Mouse (Mus musculus): Measurements from ENCODE around the gene A2ml1.

DNA sequence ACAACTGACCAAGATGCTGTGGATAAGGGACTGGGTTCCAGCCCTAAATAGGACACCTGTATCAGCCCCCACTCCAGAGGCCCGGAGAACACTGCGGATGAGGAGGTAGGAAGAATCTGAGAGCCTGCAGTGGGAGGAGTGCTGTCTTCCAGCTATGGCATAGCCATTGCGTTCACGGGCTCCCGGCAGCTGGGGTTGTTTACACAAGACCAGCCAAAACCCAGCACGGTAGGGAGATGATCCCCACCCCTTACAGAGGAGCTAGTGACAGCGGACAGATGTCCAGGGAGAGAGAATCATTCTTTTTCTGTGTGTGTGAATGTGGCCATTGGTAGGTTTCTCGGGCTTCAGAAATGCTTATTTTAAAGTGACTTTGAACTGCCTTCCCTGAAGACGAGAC, 24.9 kb upstream of the A2ml1 start:
- no peak for TF ChIP-seq CTCF (IDR thresholded peaks at IDR 0.05; ENCODE audit: extremely low read depth, insufficient read depth, insufficient read length, insufficient replicate concordance)
- TF ChIP-seq POLR2A (IDR thresholded peaks at IDR 0.05; ENCODE audit: low read depth, low read length), result no peak
